Mouse (Mus musculus): ENCODE measurements around the gene Nub1. TPM values are rescaled to one million over a fixed set of nuclear protein-coding genes. Genes with fewer than 3 reads are reported as not detected.

The Nub1 gene
- polyA plus RNA-seq, 1 experiment from 2014 or later: 39.9 TPM

- H3K36me3 ChIP-seq (ENCODE audit: insufficient read depth, low read length): no peaks in the 10 kb centered on the region
- H3K27ac ChIP-seq (ENCODE audit: low read length): peak overlapping the region; percentile 85
- H3K4me3 ChIP-seq (ENCODE audit: low read length): no peak overlapping the region
- 0 out of 2 replicates have a peak overlapping the region, but pooled peaks have one; percentile 16 for H3K4me2 ChIP-seq (replicated peaks; ENCODE audit: low read depth, low read length)
- no peaks in the 10 kb centered on the region for H3K27me3 ChIP-seq (ENCODE audit: insufficient read depth, low read length)
- peak; percentile 77 for ATAC-seq (ENCODE audit: low FRiP score, low TSS enrichment)
- no peaks in the 10 kb centered on the region for H3K9me3 ChIP-seq (ENCODE audit: low read length)
- 7% methylated on average over 8 of the region's 8 CpGs for WGBS
- H3K4me1 ChIP-seq (ENCODE audit: insufficient read depth, low read length): peaks cover 39% of the 10 kb centered on the region
- H3K9ac ChIP-seq (replicated peaks; ENCODE audit: low read length): peak overlapping the region; percentile 15; the same call in 1 of the 2 replicates
Observed at GRCm38 (mm10) chr5:24733134-24733533, 47.8 kb downstream of the Nub1 start.

GRCm38 (mm10) chr5:24733771-24734426 lies 48.6 kb downstream of the Nub1 start:
- Histone ChIP-seq H3K36me3 (ENCODE audit: insufficient read depth, low read length) (no peaks in the 10 kb centered on the region), H3K27ac (ENCODE audit: low read length) (peak overlapping the region; percentile 85), H3K4me1 (ENCODE audit: insufficient read depth, low read length) (peaks cover 35% of the 10 kb centered on the region), H3K4me2 (replicated peaks; ENCODE audit: low read depth, low read length) (no peak overlapping the region), H3K27me3 (ENCODE audit: insufficient read depth, low read length) (no peaks in the 10 kb centered on the region), H3K9ac (replicated peaks; ENCODE audit: low read length) (no peak overlapping the region), H3K9me3 (ENCODE audit: low read length) (no peaks in the 10 kb centered on the region), H3K4me3 (ENCODE audit: low read length) (no peak overlapping the region)
- WGBS: 52% methylated on average over 7 of the region's 7 CpGs
- ATAC-seq (ENCODE audit: low FRiP score, low TSS enrichment): 0 out of 2 replicates have a peak, but pooled peaks have one; percentile 1

GRCm38 (mm10) chr5:24737595-24737994 lies 52.3 kb downstream of the Nub1 start:
- H3K27ac ChIP-seq (ENCODE audit: low read length): no peak overlapping the region
- H3K4me2 ChIP-seq (replicated peaks; ENCODE audit: low read depth, low read length): no peak overlapping the region
- no peak overlapping the region for H3K9ac ChIP-seq (replicated peaks; ENCODE audit: low read length)
- H3K4me3 ChIP-seq (ENCODE audit: low read length): no peak overlapping the region
- no peaks in the 10 kb centered on the region for H3K36me3 ChIP-seq (ENCODE audit: insufficient read depth, low read length)
- H3K27me3 ChIP-seq (ENCODE audit: insufficient read depth, low read length): no peaks in the 10 kb centered on the region
- 89% methylated on average over 10 of the region's 10 CpGs for WGBS
- no peaks in the 10 kb centered on the region for H3K9me3 ChIP-seq (ENCODE audit: low read length)
- no peak for ATAC-seq (ENCODE audit: low FRiP score, low TSS enrichment)
- peaks cover 19% of the 10 kb centered on the region for H3K4me1 ChIP-seq (ENCODE audit: insufficient read depth, low read length)

GRCm38 (mm10) chr5:24738517-24738916 lies 53.2 kb downstream of the Nub1 start:
- Histone ChIP-seq H3K27me3 (ENCODE audit: insufficient read depth, low read length) (no peaks in the 10 kb centered on the region), H3K9me3 (ENCODE audit: low read length) (no peaks in the 10 kb centered on the region), H3K27ac (ENCODE audit: low read length) (peak overlapping the region; percentile 84; the same call in 1 of the 2 replicates), H3K4me2 (replicated peaks; ENCODE audit: low read depth, low read length) (no peak overlapping the region), H3K36me3 (ENCODE audit: insufficient read depth, low read length) (no peaks in the 10 kb centered on the region), H3K4me1 (ENCODE audit: insufficient read depth, low read length) (peaks cover 10% of the 10 kb centered on the region), H3K4me3 (ENCODE audit: low read length) (no peak overlapping the region), H3K9ac (replicated peaks; ENCODE audit: low read length) (no peak overlapping the region)
- 86% methylated on average over 1 of the region's 1 CpGs for WGBS
- no peak for ATAC-seq (ENCODE audit: low FRiP score, low TSS enrichment)

- Histone ChIP-seq H3K4me2 (replicated peaks; ENCODE audit: low read depth, low read length) (0 out of 2 replicates have a peak overlapping the region, but pooled peaks have one; percentile 2), H3K4me3 (ENCODE audit: low read length) (no peak overlapping the region), H3K4me1 (ENCODE audit: insufficient read depth, low read length) (peaks cover 4% of the 10 kb centered on the region; the same call in 1 of the 2 replicates), H3K27me3 (ENCODE audit: insufficient read depth, low read length) (no peaks in the 10 kb centered on the region), H3K9me3 (ENCODE audit: low read length) (no peaks in the 10 kb centered on the region), H3K27ac (ENCODE audit: low read length) (peak overlapping the region; percentile 84), H3K9ac (replicated peaks; ENCODE audit: low read length) (no peak overlapping the region), H3K36me3 (ENCODE audit: insufficient read depth, low read length) (no peaks in the 10 kb centered on the region)
- WGBS: 48% methylated on average over 15 of the region's 15 CpGs
- peak; percentile 80 for ATAC-seq (ENCODE audit: low FRiP score, low TSS enrichment)
Observed at GRCm38 (mm10) chr5:24739141-24739753, 53.9 kb downstream of the Nub1 start.

- Histone ChIP-seq H3K4me2 (replicated peaks; ENCODE audit: low read depth, low read length) (no peak overlapping the region), H3K36me3 (ENCODE audit: insufficient read depth, low read length) (no peaks in the 10 kb centered on the region), H3K9me3 (ENCODE audit: low read length) (no peaks in the 10 kb centered on the region), H3K27me3 (ENCODE audit: insufficient read depth, low read length) (no peaks in the 10 kb centered on the region), H3K4me3 (ENCODE audit: low read length) (no peak overlapping the region), H3K9ac (replicated peaks; ENCODE audit: low read length) (0 out of 2 replicates have a peak overlapping the region, but pooled peaks have one; percentile 6), H3K27ac (ENCODE audit: low read length) (peak overlapping the region; percentile 22; the same call in 1 of the 2 replicates), H3K4me1 (ENCODE audit: insufficient read depth, low read length) (peaks cover 4% of the 10 kb centered on the region; the same call in 1 of the 2 replicates)
- WGBS: 57% methylated on average over 15 of the region's 15 CpGs
- peak; percentile 70; the same call in 1 of the 2 replicates for ATAC-seq (ENCODE audit: low FRiP score, low TSS enrichment)
Observed at GRCm38 (mm10) chr5:24741172-24741885, 56.0 kb downstream of the Nub1 start.

GRCm38 (mm10) chr5:24743956-24744355 lies 58.6 kb downstream of the Nub1 start:
- Histone ChIP-seq H3K9ac (replicated peaks; ENCODE audit: low read length) (no peak overlapping the region), H3K4me1 (ENCODE audit: insufficient read depth, low read length) (peaks cover 14% of the 10 kb centered on the region), H3K27me3 (ENCODE audit: insufficient read depth, low read length) (no peaks in the 10 kb centered on the region), H3K4me3 (ENCODE audit: low read length) (no peak overlapping the region), H3K9me3 (ENCODE audit: low read length) (no peaks in the 10 kb centered on the region), H3K36me3 (ENCODE audit: insufficient read depth, low read length) (no peaks in the 10 kb centered on the region), H3K27ac (ENCODE audit: low read length) (no peak overlapping the region), H3K4me2 (replicated peaks; ENCODE audit: low read depth, low read length) (no peak overlapping the region)
- ATAC-seq (ENCODE audit: low FRiP score, low TSS enrichment): no peak
- 87% methylated on average over 10 of the region's 10 CpGs for WGBS

- WGBS: 16% methylated on average over 6 of the region's 6 CpGs
- peak overlapping the region; percentile 13 for H3K9ac ChIP-seq (replicated peaks; ENCODE audit: low read length)
- H3K27ac ChIP-seq (ENCODE audit: low read length): peak overlapping the region; percentile 80
Observed at GRCm38 (mm10) chr5:24747533-24747932, 62.2 kb downstream of the Nub1 start.

GRCm38 (mm10) chr5:24749731-24750130 lies 64.4 kb downstream of the Nub1 start:
- H3K27ac ChIP-seq (ENCODE audit: low read length): peak overlapping the region; percentile 84

More at GRCm38 (mm10) chr5:24747533-24747932, 62.2 kb downstream of the Nub1 start:
- H3K27me3 ChIP-seq (ENCODE audit: insufficient read depth, low read length): no peaks in the 10 kb centered on the region
- peaks cover 36% of the 10 kb centered on the region for H3K4me1 ChIP-seq (ENCODE audit: insufficient read depth, low read length)
- H3K4me2 ChIP-seq (replicated peaks; ENCODE audit: low read depth, low read length): no peak overlapping the region
- no peaks in the 10 kb centered on the region for H3K36me3 ChIP-seq (ENCODE audit: insufficient read depth, low read length)
- H3K9me3 ChIP-seq (ENCODE audit: low read length): no peaks in the 10 kb centered on the region
- H3K4me3 ChIP-seq (ENCODE audit: low read length): no peak overlapping the region
- no peak for ATAC-seq (ENCODE audit: low FRiP score, low TSS enrichment)

More at GRCm38 (mm10) chr5:24749731-24750130, 64.4 kb downstream of the Nub1 start:
- Histone ChIP-seq H3K9me3 (ENCODE audit: low read length) (no peaks in the 10 kb centered on the region), H3K4me3 (ENCODE audit: low read length) (peak overlapping the region; percentile 63), H3K36me3 (ENCODE audit: insufficient read depth, low read length) (no peaks in the 10 kb centered on the region), H3K9ac (replicated peaks; ENCODE audit: low read length) (peak overlapping the region; percentile 89), H3K27me3 (ENCODE audit: insufficient read depth, low read length) (no peaks in the 10 kb centered on the region), H3K4me2 (replicated peaks; ENCODE audit: low read depth, low read length) (peak overlapping the region; percentile 67), H3K4me1 (ENCODE audit: insufficient read depth, low read length) (peaks cover 48% of the 10 kb centered on the region)
- 66% methylated on average over 5 of the region's 5 CpGs for WGBS
- ATAC-seq (ENCODE audit: low FRiP score, low TSS enrichment): no peak

Measured in kidney, embryonic 16.5 days (tissue).